Mouse (Mus musculus) lung, adult 2 months (tissue): ENCODE data around the gene Rras.

Experiments
- CTCF ChIP-seq: fragments of 200-500 bp; IDR thresholded peaks from 2 replicates; pipeline ENCODE4 v1.5.1; 2011; ENCODE audit warnings: mild to moderate bottlenecking, low read length, control low read depth; ENCODE audit not compliant: insufficient read depth
- POLR2A ChIP-seq: fragments of 200-500 bp; IDR thresholded peaks from 2 replicates; pipeline ENCODE4 v1.6.1; 2011; ENCODE audit warnings: low read depth, mild to moderate bottlenecking, control low read depth, low read length, borderline replicate concordance; ENCODE audit errors: extremely low read depth

- peak; percentile 89; the same call in 1 of the 2 replicates for TF ChIP-seq POLR2A
- no peak for TF ChIP-seq CTCF
These were observed 20.4 kb upstream of the Rras start, which contains the start of gene Irf3 for GRCm38 (mm10) chr7:44997231-44997939.
